In the genomic region with DNA sequence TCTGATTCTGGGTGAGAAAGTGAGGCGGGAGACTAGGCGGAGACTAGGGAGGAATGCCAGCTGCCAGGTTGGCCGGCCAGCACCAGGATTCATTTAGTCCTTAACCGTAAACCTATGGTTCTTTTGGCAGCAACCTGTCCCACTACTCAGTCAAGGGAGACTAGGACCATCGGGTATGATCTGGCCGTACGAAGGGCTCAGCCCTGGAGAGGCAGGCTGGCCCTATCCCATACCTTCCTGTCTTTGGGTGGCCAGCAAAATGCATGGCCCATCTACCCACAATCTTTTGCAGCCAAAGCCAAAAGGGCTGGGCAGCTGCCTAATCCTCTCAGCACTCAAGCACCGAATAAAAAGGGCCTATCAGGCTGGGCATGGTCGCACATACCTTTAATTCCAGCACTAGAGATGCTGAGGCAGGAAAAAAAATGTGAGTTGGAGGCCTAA, we compare ENCODE assay signal across 15 mouse cellular contexts. TPM values are rescaled to one million over a fixed set of nuclear protein-coding genes. Genes with fewer than 3 reads are reported as not detected.
A peak's percentile ranks its signal among the peaks of the same experiment; 100 is the strongest.
DNase-seq lines count a peak whose midpoint lies in the region; ATAC-seq and TF ChIP-seq lines count a peak whose summit lies in the region.
"Had no signal": no experiment of that assay in that cellular context is flagged by ENCODE, and none has a peak within 500 bp of the region (broad histone marks: within the 10 kb centered on the region; RNA-seq: fewer than 3 reads in every experiment).

No protein-coding gene starts in this region.

- peaks cover 19% of the 10 kb centered on the region for H3K4me1 ChIP-seq in heart, embryonic 11.5 days (ENCODE audit: control insufficient read depth, insufficient read depth, low read length)
- H3K4me1 ChIP-seq in liver, embryonic 11.5 days (replicated peaks; ENCODE audit: control insufficient read depth, insufficient read depth, low read length) = peaks cover 11% of the 10 kb centered on the region
- peaks cover 43% of the 10 kb centered on the region for H3K4me1 ChIP-seq in cerebellum, adult 2 months (ENCODE audit: control insufficient read depth, insufficient read depth, low read length)

- no peak overlapping the region; the same call in 1 of the 2 replicates for H3K9ac ChIP-seq in heart, embryonic 11.5 days (ENCODE audit: low read depth, low read length)
- no peak overlapping the region for H3K9ac ChIP-seq in liver, embryonic 11.5 days (ENCODE audit: low read depth, low read length)
- H3K9ac ChIP-seq: embryonic facial prominence, embryonic 12.5 days; hindbrain, embryonic 12.5 days had no signal

- DNase-seq in heart, adult 11 months = no peak
- no peak for DNase-seq in liver, embryonic 11.5 days (ENCODE audit: low spot score)
- no peak for DNase-seq in liver
- peak; percentile 71 to 77 for DNase-seq in cerebellum, adult 2 months
- peak; percentile 65 to 69 for DNase-seq in cerebellum, postnatal 36 days
- no peak for DNase-seq in thymus, postnatal 10 days (ENCODE audit: low spot score in 2 of 2)
- no peak for DNase-seq in ovary, postnatal 14 days (ENCODE audit: low spot score)
- DNase-seq: adrenal gland, adult 2 months; kidney, adult 9 months had no signal

- no peak for TF ChIP-seq CTCF in cerebellum, adult 2 months (IDR thresholded peaks at IDR 0.05; ENCODE audit: borderline replicate concordance, insufficient read depth, low read depth, low read length)

- no peaks in the 10 kb centered on the region for H3K27me3 ChIP-seq in heart, embryonic 11.5 days (ENCODE audit: control insufficient read depth, insufficient read depth, low read length)
- H3K27me3 ChIP-seq in liver, embryonic 11.5 days (replicated peaks; ENCODE audit: control insufficient read depth, insufficient read depth, low read length) = no peaks in the 10 kb centered on the region
- H3K27me3 ChIP-seq in cerebellum, adult 2 months (ENCODE audit: control insufficient read depth, insufficient read depth, low read length) = no peaks in the 10 kb centered on the region
- H3K27me3 ChIP-seq: embryonic facial prominence, embryonic 12.5 days; hindbrain, embryonic 12.5 days; Patski had no signal

- 0 out of 2 replicates have a peak, but pooled peaks have one; percentile 26 for TF ChIP-seq POLR2A in cerebellum, adult 2 months (IDR thresholded peaks at IDR 0.05; ENCODE audit: borderline replicate concordance, insufficient read depth, low read length)

- ATAC-seq in heart, embryonic 11.5 days (replicated peaks; ENCODE audit: insufficient number of reproducible peaks, low FRiP score, low TSS enrichment) = no peak
- ATAC-seq in liver, embryonic 11.5 days (replicated peaks; ENCODE audit: low FRiP score) = no peak
- ATAC-seq: Patski had no signal

- peaks cover 5% of the 10 kb centered on the region; the same call in 1 of the 2 replicates for H3K36me3 ChIP-seq in heart, embryonic 11.5 days (ENCODE audit: control insufficient read depth, insufficient read depth, low read length)
- peaks cover 34% of the 10 kb centered on the region for H3K36me3 ChIP-seq in liver, embryonic 11.5 days (ENCODE audit: control insufficient read depth, insufficient read depth, low read length)

- peak overlapping the region; percentile 11; the same call in 1 of the 2 replicates for H3K4me2 ChIP-seq in heart, embryonic 11.5 days
- no peak overlapping the region for H3K4me2 ChIP-seq in liver, embryonic 11.5 days
- H3K4me2 ChIP-seq: embryonic facial prominence, embryonic 12.5 days; hindbrain, embryonic 12.5 days had no signal

- WGBS in heart, embryonic 11.5 days (ENCODE audit: insufficient replicate concordance) = 45% methylated on average over 9 of the region's 9 CpGs
- 71% methylated on average over 9 of the region's 9 CpGs for WGBS in liver, embryonic 11.5 days
- 16% methylated on average over 9 of the region's 9 CpGs for WGBS in cerebellum, adult 2 months

- no peak overlapping the region for H3K4me3 ChIP-seq in heart, embryonic 11.5 days (ENCODE audit: low read depth, low read length)
- no peak overlapping the region for H3K4me3 ChIP-seq in liver, embryonic 11.5 days (ENCODE audit: low read depth, low read length)
- peak overlapping the region; percentile 11 for H3K4me3 ChIP-seq in cerebellum, adult 2 months (replicated peaks; ENCODE audit: insufficient read depth, low read depth, low read length)
- H3K4me3 ChIP-seq: embryonic facial prominence, embryonic 12.5 days; hindbrain, embryonic 12.5 days; layer of hippocampus, adult 2 months; myocyte had no signal

- H3K27ac ChIP-seq in heart, embryonic 11.5 days (ENCODE audit: low read depth, low read length) = peak overlapping the region; percentile 68
- 0 out of 2 replicates have a peak overlapping the region, but pooled peaks have one; percentile 5 for H3K27ac ChIP-seq in liver, embryonic 11.5 days (ENCODE audit: low read depth, low read length)
- H3K27ac ChIP-seq in cerebellum, adult 2 months (ENCODE audit: insufficient read depth, low read length) = peak overlapping the region; percentile 100
- H3K27ac ChIP-seq: embryonic facial prominence, embryonic 12.5 days; hindbrain, embryonic 12.5 days; layer of hippocampus, adult 2 months had no signal

- H3K9me3 ChIP-seq in heart, embryonic 11.5 days (replicated peaks; ENCODE audit: control insufficient read depth, low read length) = no peaks in the 10 kb centered on the region
- H3K9me3 ChIP-seq in liver, embryonic 11.5 days (ENCODE audit: control insufficient read depth, low read length) = no peaks in the 10 kb centered on the region
- H3K9me3 ChIP-seq: embryonic facial prominence, embryonic 12.5 days; hindbrain, embryonic 12.5 days had no signal

RNA-seq across cellular contexts. Expression of gene Mst1, which starts 7.7 kb away (rescaled TPM):
- 1.4 and 1.8 TPM in 2 replicates for polyA plus RNA-seq in heart, embryonic 11.5 days (2014; fragmentation: Nextera tagmentation; extraction: Ambion mirVana)
- 9.7 and 12.5 TPM in 2 replicates for polyA plus RNA-seq in liver, embryonic 11.5 days (2014; fragmentation: Nextera tagmentation; extraction: Ambion mirVana)
- polyA plus RNA-seq in cerebellum, adult 2 months (2012; rRNA removed) = 0.13 TPM in 1 of 2 replicates, not detected in the other

RNA-seq across cellular contexts. Expression of gene Rnf123, which starts 10.6 kb away (rescaled TPM):
- polyA plus RNA-seq in heart, embryonic 11.5 days (2014; fragmentation: Nextera tagmentation; extraction: Ambion mirVana) = 23.4 and 27.2 TPM in 2 replicates
- 59.1 and 59.2 TPM in 2 replicates for polyA plus RNA-seq in liver, embryonic 11.5 days (2014; fragmentation: Nextera tagmentation; extraction: Ambion mirVana)
- polyA plus RNA-seq in cerebellum, adult 2 months (2012; rRNA removed) = 184 and 213 TPM in 2 replicates

RNA-seq across cellular contexts. Expression of gene Amigo3, which starts 19.5 kb away (rescaled TPM):
- polyA plus RNA-seq in heart, embryonic 11.5 days (2014; fragmentation: Nextera tagmentation; extraction: Ambion mirVana) = 1.1 and 1.9 TPM in 2 replicates
- polyA plus RNA-seq in liver, embryonic 11.5 days (2014; fragmentation: Nextera tagmentation; extraction: Ambion mirVana) = 2.3 TPM in 2 replicates
- polyA plus RNA-seq in cerebellum, adult 2 months (2012; rRNA removed) = 2.7 TPM in 2 replicates

RNA-seq across cellular contexts. Expression of gene Apeh, which starts 21.9 kb away (rescaled TPM):
- polyA plus RNA-seq in heart, embryonic 11.5 days (2014; fragmentation: Nextera tagmentation; extraction: Ambion mirVana) = 64.5 and 70.7 TPM in 2 replicates
- 159 and 167 TPM in 2 replicates for polyA plus RNA-seq in liver, embryonic 11.5 days (2014; fragmentation: Nextera tagmentation; extraction: Ambion mirVana)
- polyA plus RNA-seq in cerebellum, adult 2 months (2012; rRNA removed) = 69.6 and 83.5 TPM in 2 replicates

RNA-seq across cellular contexts. Expression of gene Gmppb, which starts 23.5 kb away (rescaled TPM):
- polyA plus RNA-seq in heart, embryonic 11.5 days (2014; fragmentation: Nextera tagmentation; extraction: Ambion mirVana) = 24.0 and 24.5 TPM in 2 replicates
- polyA plus RNA-seq in liver, embryonic 11.5 days (2014; fragmentation: Nextera tagmentation; extraction: Ambion mirVana) = 26.5 and 30.0 TPM in 2 replicates
- 16.5 and 28.7 TPM in 2 replicates for polyA plus RNA-seq in cerebellum, adult 2 months (2012; rRNA removed)

Comparison
In these comparisons a context has a peak if more than half of its experiments do, and no peak if none do; other contexts are left out.
1. H3K27ac ChIP-seq: peak in every context shown above with its lines; median percentile 100 in cerebellum, adult 2 months; 68 in heart, embryonic 11.5 days; 5 in liver, embryonic 11.5 days.
2. DNase-seq: peak in cerebellum, adult 2 months (2 of 2) and cerebellum, postnatal 36 days (2 of 2); none in heart, adult 11 months (single experiment), liver, embryonic 11.5 days (single experiment), liver (single experiment), thymus, postnatal 10 days (0 of 2) and ovary, postnatal 14 days (single experiment).